Mouse (Mus musculus) urinary bladder, postnatal 4 days (tissue): ENCODE data around the gene Plekhh2.

Source experiments
- DNase-seq, 2 experiments: peaks; one replicate each; pipeline ENCODE4 v3.0.0; 2021 to 2022; ENCODE audit warnings: low spot score in 2 of 2

The Plekhh2 gene

GRCm38 (mm10) chr17:84608606-84609005 is 96.9 kb downstream of the Plekhh2 start:
- no peak for DNase-seq

GRCm38 (mm10) chr17:84611500-84611899 is 99.8 kb downstream of the Plekhh2 start:
- DNase-seq = no peak

- no peak for DNase-seq
Observed at GRCm38 (mm10) chr17:84611971-84612370, 100.3 kb downstream of the Plekhh2 start.

GRCm38 (mm10) chr17:84615811-84616210 is 104.1 kb downstream of the Plekhh2 start:
- DNase-seq = no peak

GRCm38 (mm10) chr17:84616526-84617074 is 104.9 kb downstream of the Plekhh2 start:
- DNase-seq = no peak

- DNase-seq = no peak
Observed at GRCm38 (mm10) chr17:84617953-84618352, 106.3 kb downstream of the Plekhh2 start.

- DNase-seq = no peak
Observed at GRCm38 (mm10) chr17:84619112-84619511, 107.4 kb downstream of the Plekhh2 start.

GRCm38 (mm10) chr17:84620076-84620475 is 108.4 kb downstream of the Plekhh2 start:
- DNase-seq = no peak

- no peak for DNase-seq
Observed at GRCm38 (mm10) chr17:84620610-84621009, 108.9 kb downstream of the Plekhh2 start.

GRCm38 (mm10) chr17:84621209-84621608 is 109.5 kb downstream of the Plekhh2 start:
- no peak for DNase-seq

- no peak for DNase-seq
Observed at GRCm38 (mm10) chr17:84622028-84622427, 110.3 kb downstream of the Plekhh2 start.

GRCm38 (mm10) chr17:84622873-84623272 is 111.2 kb downstream of the Plekhh2 start:
- no peak for DNase-seq

GRCm38 (mm10) chr17:84626276-84626856 is 114.7 kb downstream of the Plekhh2 start, which contains the start of gene Dync2li1:
Gene Dync2li1, plus strand, starts transcription at chr17:84626496.
- DNase-seq = peak; percentile 79 to 89

GRCm38 (mm10) chr17:84626857-84627305 is 115.2 kb downstream of the Plekhh2 start:
- no peak for DNase-seq

- DNase-seq = no peak
Observed at GRCm38 (mm10) chr17:84627721-84628120, 116.0 kb downstream of the Plekhh2 start.

- no peak for DNase-seq
Observed at GRCm38 (mm10) chr17:84628611-84629010, 116.9 kb downstream of the Plekhh2 start.

GRCm38 (mm10) chr17:84631836-84632235 is 120.1 kb downstream of the Plekhh2 start:
- no peak for DNase-seq

GRCm38 (mm10) chr17:84633443-84633842 is 121.7 kb downstream of the Plekhh2 start:
- DNase-seq = no peak

- no peak for DNase-seq
Observed at GRCm38 (mm10) chr17:84636328-84636727, 124.6 kb downstream of the Plekhh2 start.

GRCm38 (mm10) chr17:84637971-84638370 is 126.3 kb downstream of the Plekhh2 start:
- no peak for DNase-seq

- no peak for DNase-seq
Observed at GRCm38 (mm10) chr17:84639796-84640378, 128.2 kb downstream of the Plekhh2 start.

- no peak for DNase-seq
Observed at GRCm38 (mm10) chr17:84641893-84642292, 130.2 kb downstream of the Plekhh2 start.

- DNase-seq = no peak
Observed at GRCm38 (mm10) chr17:84642324-84642723, 130.6 kb downstream of the Plekhh2 start.
